Mouse (Mus musculus) retina, embryonic 14.5 days (tissue): ENCODE measurements at regions not wholly inside any gene's neighbourhood (a gene's known extent, or its start where the extent isn't known, plus 50 kb on each side); places are given as distances from the start of the nearest gene placed in this dataset.
A peak's percentile ranks its signal among the peaks of the same experiment; 100 is the strongest.
"Not testable (repeated sequence)": the region's sequence is repeated elsewhere in the genome, so short reads cannot be mapped to it uniquely, and the experiment has no call there.

Experiments
- DNase-seq: peaks from one replicate; pipeline ENCODE4 v3.0.0-alpha.2; 2015; ENCODE audit warnings: low spot score

GRCm38 (mm10) chr14:48842861-48843260 is 169.2 kb upstream of the Otx2 start:
- no peak for DNase-seq

- DNase-seq = no peak
Measured at GRCm38 (mm10) chr14:48841278-48841677, 167.7 kb upstream of the Otx2 start.

GRCm38 (mm10) chr14:48837181-48837580 is 163.6 kb upstream of the Otx2 start:
- no peak for DNase-seq

- no peak for DNase-seq
Measured at GRCm38 (mm10) chr14:48836071-48836470, 162.5 kb upstream of the Otx2 start.

- no peak for DNase-seq
Measured at GRCm38 (mm10) chr14:48834416-48834815, 160.8 kb upstream of the Otx2 start.

GRCm38 (mm10) chr14:48826421-48826820 is 152.8 kb upstream of the Otx2 start:
- DNase-seq = no peak

- DNase-seq = no peak
Measured at GRCm38 (mm10) chr14:48824375-48824774, 150.8 kb upstream of the Otx2 start.

GRCm38 (mm10) chr14:48815941-48816340 is 142.3 kb upstream of the Otx2 start:
- DNase-seq = no peak

- DNase-seq = peak; percentile 85
Measured at GRCm38 (mm10) chr14:48815231-48815728, 141.7 kb upstream of the Otx2 start.

GRCm38 (mm10) chr14:48812741-48813495 is 139.3 kb upstream of the Otx2 start:
- DNase-seq = no peak

- no peak for DNase-seq
Measured at GRCm38 (mm10) chr14:48804098-48804497, 130.5 kb upstream of the Otx2 start.

- DNase-seq = peak; percentile 29
Measured at GRCm38 (mm10) chr14:48801283-48801682, 127.7 kb upstream of the Otx2 start.

GRCm38 (mm10) chr14:48800857-48801256 is 127.2 kb upstream of the Otx2 start:
- peak; percentile 42 for DNase-seq

GRCm38 (mm10) chr14:48800100-48800449 is 126.5 kb upstream of the Otx2 start:
- no peak for DNase-seq

- DNase-seq = peak; percentile 55
Measured at GRCm38 (mm10) chr14:48799442-48800099, 126.0 kb upstream of the Otx2 start.

- no peak for DNase-seq
Measured at GRCm38 (mm10) chr14:48791507-48791906, 117.9 kb upstream of the Otx2 start.

GRCm38 (mm10) chr14:48779327-48779726 is 105.7 kb upstream of the Otx2 start:
- DNase-seq = no peak

- no peak for DNase-seq
Measured at GRCm38 (mm10) chr14:48770832-48771231, 97.2 kb upstream of the Otx2 start.

GRCm38 (mm10) chr14:48762691-48763090 is 89.1 kb upstream of the Otx2 start:
- no peak for DNase-seq

- no peak for DNase-seq
Measured at GRCm38 (mm10) chr14:48761002-48761648, 87.5 kb upstream of the Otx2 start.

- not testable (repeated sequence) for DNase-seq
Measured at GRCm38 (mm10) chr14:48755096-48755495, 81.5 kb upstream of the Otx2 start.

GRCm38 (mm10) chr14:48754080-48754720 is 80.6 kb upstream of the Otx2 start:
- DNase-seq = peak; percentile 60
